15 mouse cellular contexts compared by ENCODE assay signal in genomic region chr7:88054224-88054938, GRCm38 (mm10).
"Had no signal": no experiment of that assay in that cellular context is flagged by ENCODE, and none has a peak within 500 bp of the region (broad histone marks: within the 10 kb centered on the region; RNA-seq: fewer than 3 reads in every experiment).

No protein-coding gene starts in this region.

- H3K27ac ChIP-seq: intestine, embryonic 15.5 days; kidney, embryonic 15.5 days; limb, embryonic 15.5 days; liver, embryonic 13.5 days; midbrain, embryonic 12.5 days; neural tube, embryonic 15.5 days had no signal

- H3K36me3 ChIP-seq: intestine, embryonic 15.5 days; kidney, embryonic 15.5 days; limb, embryonic 15.5 days; liver, embryonic 13.5 days; midbrain, embryonic 12.5 days; neural tube, embryonic 15.5 days had no signal

- H3K4me3 ChIP-seq: intestine, embryonic 15.5 days; kidney, embryonic 15.5 days; limb, embryonic 15.5 days; liver, embryonic 13.5 days; midbrain, embryonic 12.5 days; myocyte; neural tube, embryonic 15.5 days had no signal

- DNase-seq: kidney, adult 2 months; kidney, postnatal 25 days; liver, embryonic 13.5 days; lung, adult 18-20 months; lung, postnatal 36 days; right cerebral cortex, adult 18-20 months; right cerebral cortex, postnatal 25 days; thymus, adult 18-20 months; thymus, postnatal 36 days had no signal

- H3K9ac ChIP-seq: intestine, embryonic 15.5 days; kidney, embryonic 15.5 days; limb, embryonic 15.5 days; liver, embryonic 13.5 days; midbrain, embryonic 12.5 days; neural tube, embryonic 15.5 days had no signal

- H3K4me2 ChIP-seq: intestine, embryonic 15.5 days; kidney, embryonic 15.5 days; limb, embryonic 15.5 days; liver, embryonic 13.5 days; midbrain, embryonic 12.5 days; neural tube, embryonic 15.5 days had no signal

- H3K27me3 ChIP-seq: intestine, embryonic 15.5 days; kidney, embryonic 15.5 days; limb, embryonic 15.5 days; liver, embryonic 13.5 days; midbrain, embryonic 12.5 days; neural tube, embryonic 15.5 days had no signal

- H3K9me3 ChIP-seq: intestine, embryonic 15.5 days; kidney, embryonic 15.5 days; limb, embryonic 15.5 days; liver, embryonic 13.5 days; midbrain, embryonic 12.5 days; neural tube, embryonic 15.5 days had no signal

- ATAC-seq: intestine, embryonic 15.5 days had no signal

- H3K4me1 ChIP-seq: intestine, embryonic 15.5 days; kidney, embryonic 15.5 days; limb, embryonic 15.5 days; liver, embryonic 13.5 days; midbrain, embryonic 12.5 days; neural tube, embryonic 15.5 days had no signal
